Mouse (Mus musculus) brain, embryonic 18.5 days (tissue): Measurements from ENCODE around the gene Fgfbp3.
"Not testable (repeated sequence)": the region's sequence is repeated elsewhere in the genome, so short reads cannot be mapped to it uniquely, and the experiment has no call there.

Experiments used
- DNase-seq: peaks from one replicate; pipeline ENCODE4 v3.0.0-alpha.2; 2012; ENCODE audit warnings: low read depth, low spot score

Fgfbp3 gene

DNA sequence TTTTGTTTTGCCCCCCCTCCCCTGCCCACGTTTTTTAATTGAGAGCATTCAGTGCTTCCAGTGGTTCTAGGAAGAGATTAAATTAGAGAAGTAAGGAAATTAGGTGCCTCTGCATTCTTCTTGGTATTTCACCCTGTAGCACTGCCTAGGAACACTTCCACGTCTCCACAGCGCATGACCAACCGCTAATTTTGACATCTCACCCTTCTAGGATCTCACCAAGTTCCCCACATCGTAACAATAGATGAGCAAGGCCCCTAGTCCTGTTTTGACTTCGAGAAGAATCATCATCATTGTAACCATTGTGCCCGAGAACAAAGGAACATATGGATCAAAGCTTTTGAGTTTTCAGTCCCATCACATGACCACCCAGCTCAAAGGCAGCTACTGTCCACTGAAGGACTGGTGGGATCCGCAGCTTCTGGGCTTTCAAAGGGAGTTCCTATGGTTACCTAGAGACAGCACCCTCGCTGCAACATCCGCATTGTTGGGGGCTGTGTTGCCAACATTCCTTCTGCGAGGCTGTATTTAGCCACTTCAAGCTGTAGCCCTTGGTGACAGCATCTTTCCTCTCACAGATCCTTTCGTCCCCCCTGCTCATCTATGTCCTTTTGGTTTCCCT lies 8.9 kb downstream of the Fgfbp3 start:
- no peak for DNase-seq

DNA sequence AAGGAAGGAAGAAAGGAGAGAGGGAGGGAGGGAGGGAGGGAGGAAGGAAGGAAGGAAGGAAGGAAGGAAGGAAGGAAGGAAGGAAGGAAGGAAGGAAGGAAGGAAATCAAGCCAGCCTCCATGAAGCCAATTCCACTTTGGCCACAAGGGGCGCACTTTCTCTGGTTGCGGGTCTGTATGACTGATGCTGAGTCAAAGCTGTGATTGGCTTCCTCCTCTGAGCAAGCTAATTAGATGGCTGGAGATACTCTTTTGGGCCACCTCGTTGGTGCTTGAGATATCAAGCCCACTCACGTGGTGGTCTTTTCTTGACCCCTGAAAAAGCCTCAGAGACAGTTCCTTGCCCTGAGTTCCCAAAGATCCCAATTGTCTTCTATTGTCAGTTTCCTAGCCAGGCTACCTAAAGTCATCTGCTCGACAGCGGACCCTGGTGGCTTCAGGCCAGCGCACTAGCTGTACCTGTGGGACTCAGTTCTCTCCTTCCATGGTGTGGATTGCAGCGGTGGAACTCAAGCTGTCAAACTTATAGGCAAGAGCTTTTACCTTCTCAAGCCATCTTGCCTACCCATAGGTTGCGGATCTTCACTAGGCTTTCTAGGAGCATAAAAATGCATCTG lies 9.6 kb downstream of the Fgfbp3 start:
- no peak for DNase-seq

DNA sequence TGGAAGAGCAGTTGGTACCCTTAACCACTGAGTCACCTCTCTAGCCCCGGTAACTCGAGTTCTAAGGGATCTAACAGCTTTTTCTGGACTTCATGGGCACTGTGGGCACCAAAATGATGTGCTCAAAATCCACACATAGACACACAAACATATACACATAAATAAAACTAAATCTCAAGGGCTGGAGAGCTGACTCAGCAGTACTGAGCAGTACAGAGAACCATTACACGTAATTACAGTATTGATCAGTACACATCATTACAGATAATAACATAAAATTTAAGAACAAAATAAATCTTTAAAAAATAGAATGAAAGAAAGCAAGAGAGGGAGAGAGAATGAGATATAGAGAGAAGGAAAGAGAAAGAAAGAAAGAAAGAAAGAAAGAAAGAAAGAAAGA lies 10.3 kb downstream of the Fgfbp3 start:
- DNase-seq = no peak

DNA sequence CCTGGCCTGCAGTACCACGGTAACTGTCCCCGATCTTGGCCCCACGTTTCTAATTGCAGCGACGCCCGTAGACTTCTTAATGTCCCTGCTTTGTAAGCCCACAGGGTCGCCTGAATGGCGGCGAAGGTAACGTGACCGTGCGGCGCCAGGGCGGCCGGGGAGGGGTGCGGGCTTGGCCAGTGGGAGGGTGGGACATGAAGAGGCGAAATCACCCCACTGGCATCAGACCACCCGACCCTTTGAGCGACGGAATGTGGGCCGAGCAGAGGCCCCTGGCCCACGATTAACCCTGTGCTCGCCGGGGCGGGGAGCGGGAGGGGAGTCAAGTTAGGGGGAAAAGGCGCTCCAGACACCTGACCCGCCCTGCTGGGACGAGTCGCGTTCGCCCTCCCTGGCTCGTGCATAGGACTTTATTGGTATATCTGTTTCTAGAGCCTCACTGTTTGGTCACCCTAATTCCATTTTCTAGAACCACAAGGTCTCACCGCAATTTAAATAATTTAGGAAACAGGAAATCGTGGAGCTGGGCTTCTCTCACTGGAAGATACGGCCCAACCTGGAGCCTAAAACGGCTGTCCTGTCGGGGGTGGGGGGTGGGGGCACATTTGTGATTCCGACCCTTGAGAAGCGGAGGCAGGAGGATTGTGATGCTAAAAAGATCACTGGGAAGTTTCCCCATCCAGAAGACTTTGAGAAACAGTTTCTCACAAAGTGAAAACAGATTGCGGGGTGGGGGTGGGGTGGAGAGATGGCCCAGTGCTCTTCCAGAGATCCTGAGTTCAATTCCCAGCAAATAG lies 15.0 kb downstream of the Fgfbp3 start:
- DNase-seq = peak; percentile 60

DNA sequence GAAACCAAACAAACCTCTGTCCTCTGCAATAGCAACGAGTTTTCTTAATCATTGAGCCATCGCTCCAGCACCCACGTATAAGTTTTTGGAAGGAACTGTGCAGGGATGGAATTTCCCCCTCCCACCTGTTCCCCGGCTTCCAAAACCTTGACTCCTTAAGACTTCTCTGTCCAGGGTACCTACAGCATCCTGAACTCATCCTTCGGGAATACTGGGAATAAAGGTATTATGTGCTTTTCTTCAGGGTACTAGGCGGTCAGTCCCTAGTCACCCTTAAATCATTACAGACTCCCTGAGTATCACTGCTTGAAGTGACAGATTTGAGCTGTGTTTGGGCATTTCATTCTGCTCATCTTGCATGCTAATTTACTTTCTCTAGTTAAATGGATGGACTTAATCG lies 16.0 kb downstream of the Fgfbp3 start:
- DNase-seq = no peak

DNA sequence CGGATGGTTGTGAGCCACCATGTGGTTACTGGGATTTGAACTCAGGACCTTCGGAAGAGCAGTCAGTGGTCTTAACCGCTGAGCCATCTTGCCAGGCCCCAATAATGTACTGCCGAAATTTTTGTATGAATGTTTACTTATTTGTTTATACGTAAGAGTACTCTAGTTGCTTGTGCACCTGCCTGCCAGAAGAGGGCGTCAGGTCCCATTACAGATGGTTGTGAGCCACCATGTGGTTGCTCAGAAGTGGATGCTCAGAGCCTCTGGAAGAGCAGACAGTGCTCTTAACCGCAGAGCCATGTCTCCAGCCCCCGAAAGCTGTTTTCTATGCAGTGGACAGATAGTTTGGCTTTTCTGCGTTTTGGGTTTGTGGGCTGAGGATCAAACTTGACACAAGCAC lies 21.6 kb downstream of the Fgfbp3 start:
- DNase-seq = no peak

DNA sequence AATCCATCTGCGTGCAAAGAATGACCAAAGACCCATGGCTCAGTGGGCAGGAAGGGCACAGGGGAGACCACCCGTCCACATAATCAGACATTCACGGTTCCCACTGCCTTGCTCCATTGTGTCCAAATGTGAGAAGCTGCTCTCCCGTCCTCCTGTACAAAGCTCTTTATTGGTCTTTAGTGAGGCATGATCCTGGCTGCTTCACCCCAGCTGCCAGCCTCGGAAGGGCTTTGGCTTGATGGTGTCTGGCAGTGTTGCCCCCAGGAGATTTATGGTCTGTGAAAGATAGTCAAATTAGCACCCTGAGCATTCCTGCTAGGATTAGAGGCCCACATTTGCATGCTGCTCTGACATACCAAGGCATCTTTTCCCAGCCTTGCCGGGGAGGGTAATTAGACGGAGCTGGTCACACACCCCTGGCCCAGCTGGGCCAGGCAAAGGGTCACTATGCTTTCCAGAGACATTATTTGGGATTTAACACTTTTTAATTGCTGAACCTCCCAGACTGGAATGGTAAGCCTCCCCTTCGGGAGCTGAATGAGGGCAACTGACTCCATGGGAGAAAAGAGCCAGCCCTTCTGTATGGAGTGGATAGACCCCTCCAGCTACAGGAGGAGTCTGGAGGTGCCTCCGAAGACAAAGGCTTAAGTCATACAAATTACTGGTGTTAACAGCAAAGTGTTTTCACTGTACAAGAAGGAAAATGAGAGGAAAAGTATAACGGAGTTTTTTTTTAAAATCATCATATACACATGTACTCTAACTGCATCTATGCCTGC lies 22.4 kb downstream of the Fgfbp3 start:
- DNase-seq = no peak

DNA sequence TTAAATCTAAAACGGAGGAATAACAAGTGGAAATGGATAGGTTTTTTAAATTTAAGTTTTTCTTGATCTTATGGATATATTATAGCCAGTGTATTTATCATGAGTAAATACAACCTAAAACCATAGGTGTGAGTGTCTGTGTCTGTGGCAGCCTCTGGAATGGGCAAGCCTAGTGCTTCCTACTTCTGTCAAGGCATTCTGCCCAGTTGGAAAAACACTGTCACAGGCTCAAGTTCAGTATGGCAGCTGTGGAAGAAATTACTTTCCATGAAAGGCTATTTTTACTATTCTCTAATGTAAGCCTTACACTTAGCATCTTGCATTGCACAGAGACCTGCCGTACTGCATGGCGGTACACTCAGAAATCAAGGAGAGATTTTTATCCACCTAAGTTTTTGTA lies 27.7 kb downstream of the Fgfbp3 start:
- no peak for DNase-seq

DNA sequence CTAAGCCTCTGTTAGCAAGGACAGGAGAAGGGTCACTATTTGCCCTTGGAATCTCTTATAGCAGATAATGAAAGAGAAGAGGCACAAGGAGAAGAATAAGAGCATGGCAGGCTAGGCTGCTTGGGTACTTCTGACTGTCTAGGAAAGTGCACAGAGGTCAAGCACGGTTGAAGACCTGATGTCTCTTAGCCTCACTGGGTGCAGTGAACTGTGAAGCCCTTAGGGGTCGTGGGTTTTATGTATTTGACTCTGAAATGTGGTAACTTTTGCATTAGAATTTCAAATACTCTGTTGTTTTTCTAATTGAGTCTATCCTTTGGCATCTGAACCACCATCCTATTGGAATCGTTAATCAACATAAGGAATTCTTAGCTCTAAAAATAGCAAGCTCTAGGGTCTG lies 31.7 kb downstream of the Fgfbp3 start:
- DNase-seq = no peak

DNA sequence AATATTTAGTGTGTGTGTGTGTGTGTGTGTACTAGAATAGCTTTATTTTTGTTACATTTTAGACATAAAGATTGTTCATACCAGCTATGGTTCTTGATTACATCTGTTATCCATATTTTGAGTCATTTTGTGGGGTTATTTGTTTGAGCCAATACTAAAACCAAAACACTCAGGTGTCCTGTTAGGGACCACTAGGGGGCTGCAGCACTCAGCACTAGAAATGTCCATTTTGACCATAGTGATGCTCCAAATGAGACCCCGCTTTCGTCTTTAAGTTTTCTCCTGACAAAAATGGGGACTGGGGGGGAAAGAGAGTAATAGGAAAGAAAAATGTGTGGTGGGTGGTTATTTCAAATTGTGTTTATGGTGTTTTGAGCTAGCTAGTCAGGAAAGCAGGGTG lies 33.1 kb downstream of the Fgfbp3 start:
- no peak for DNase-seq

DNA sequence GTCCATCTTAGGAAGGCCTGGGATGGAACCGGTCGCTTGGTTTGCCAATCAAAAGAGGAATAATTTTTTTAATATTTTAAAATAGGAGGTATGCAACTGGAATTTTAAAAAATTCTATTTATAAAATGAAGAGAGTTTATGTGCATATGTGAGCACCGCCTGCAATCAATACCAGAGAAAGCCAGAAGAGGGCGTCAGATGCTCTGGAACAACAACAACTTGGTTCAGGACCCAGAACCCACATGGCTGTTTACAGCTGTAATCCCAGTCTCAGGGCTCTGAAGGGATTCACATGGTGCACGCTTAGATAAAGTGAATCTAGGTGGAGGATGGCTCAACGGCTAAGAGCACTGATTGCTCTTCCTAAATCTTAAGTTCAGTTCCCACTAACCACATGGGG lies 36.3 kb downstream of the Fgfbp3 start:
- no peak for DNase-seq

DNA sequence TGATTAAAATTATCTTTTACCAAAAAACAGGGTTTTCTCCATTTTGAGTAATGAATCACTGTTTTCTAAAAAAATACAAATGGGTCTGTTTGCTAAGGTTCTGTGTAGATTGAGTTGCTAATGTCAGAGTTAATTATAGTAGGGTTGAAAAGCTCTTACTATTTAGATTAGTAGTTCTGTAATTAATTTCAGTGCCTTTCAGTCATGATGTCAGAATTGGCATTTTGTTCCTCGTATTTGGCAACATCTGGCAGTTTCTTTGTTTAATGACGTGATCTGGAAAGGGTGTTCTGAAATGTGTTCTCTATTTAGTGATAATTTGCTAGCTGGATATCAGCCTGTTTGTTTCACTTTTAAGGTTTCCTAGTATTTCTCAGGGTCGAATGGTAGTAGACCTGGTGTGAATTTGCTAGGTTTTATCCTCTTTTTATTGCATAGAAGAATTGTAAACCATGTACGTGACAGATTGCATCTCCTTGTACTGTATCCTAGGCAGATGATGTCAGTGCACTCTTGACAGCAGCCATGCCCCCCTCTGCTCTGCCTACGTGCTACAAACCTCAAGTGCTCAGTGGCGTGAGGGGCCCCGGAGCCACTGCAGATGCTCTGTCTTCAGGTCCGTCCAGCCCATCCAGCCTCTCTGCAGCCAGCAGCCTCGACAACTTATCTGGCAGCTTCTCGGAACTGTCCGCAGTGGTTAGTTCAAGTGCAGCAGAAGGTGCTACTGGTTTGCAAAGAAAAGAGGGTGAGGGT lies 40.5 kb downstream of the Fgfbp3 start:
- no peak for DNase-seq

DNA sequence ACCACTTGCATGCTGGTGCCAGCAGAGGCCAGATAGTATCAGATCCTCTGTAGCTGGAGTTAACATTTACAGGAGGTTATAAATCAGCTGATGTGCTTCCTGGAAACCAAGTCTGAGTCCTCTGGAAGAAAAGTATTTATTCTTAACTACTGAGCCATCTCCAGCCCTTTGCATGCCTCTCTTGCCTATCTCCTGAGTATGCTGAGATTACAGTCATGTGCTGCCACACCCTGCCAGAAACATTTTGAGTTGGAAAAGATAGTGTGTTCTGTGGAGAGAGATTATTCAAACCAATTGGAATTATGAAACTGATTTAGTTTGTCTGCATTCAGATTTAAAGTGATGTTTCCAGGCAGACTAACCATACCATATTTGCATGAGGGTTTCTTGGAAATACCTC lies 42.1 kb downstream of the Fgfbp3 start:
- no peak for DNase-seq

DNA sequence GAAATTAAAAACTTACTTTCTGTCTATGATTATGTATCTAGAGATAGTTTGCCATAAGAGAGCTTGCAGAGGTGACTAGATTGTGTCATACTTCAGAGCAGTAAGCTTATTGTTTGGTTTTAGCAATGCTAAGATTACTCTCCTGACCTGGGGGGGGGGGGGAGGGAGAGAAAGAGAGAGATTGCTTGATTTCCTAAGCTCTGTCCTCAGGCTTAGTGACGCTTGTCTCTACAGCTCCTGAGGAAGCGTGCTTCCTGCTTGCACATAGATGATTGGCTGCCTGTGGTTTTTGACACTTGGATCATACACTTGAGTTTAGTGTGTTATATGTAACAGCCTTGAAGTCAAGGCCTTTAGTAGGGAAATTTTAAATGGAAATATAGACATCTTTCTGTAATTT lies 44.8 kb downstream of the Fgfbp3 start:
- DNase-seq = no peak

DNA sequence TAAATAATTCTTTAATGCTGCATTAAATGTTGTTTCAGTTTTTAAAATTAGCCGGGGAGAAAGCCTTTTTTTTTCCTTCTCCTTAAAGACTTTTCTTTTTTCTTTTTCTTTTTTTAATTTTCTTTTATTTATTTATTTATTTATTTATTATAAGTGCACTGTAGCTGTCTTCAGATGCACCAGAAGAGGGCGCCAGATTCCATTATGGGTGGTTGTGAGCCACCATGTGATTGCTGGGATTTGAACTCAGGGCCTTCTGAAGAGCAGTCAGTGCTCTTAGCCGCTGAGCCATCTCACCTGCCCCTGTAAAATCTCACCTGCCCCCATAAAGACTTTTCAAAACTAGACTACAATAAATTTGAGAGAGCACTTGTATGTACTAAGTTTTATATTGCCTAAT lies 50.7 kb downstream of the Fgfbp3 start:
- DNase-seq = not testable (repeated sequence)
